Mouse (Mus musculus): ENCODE measurements around the gene Dao. TPM values are rescaled to one million over a fixed set of nuclear protein-coding genes. Genes with fewer than 3 reads are reported as not detected.

Dao gene
- polyA plus RNA-seq, 2 experiments, result 0.05 TPM; not detected in 1

DNA sequence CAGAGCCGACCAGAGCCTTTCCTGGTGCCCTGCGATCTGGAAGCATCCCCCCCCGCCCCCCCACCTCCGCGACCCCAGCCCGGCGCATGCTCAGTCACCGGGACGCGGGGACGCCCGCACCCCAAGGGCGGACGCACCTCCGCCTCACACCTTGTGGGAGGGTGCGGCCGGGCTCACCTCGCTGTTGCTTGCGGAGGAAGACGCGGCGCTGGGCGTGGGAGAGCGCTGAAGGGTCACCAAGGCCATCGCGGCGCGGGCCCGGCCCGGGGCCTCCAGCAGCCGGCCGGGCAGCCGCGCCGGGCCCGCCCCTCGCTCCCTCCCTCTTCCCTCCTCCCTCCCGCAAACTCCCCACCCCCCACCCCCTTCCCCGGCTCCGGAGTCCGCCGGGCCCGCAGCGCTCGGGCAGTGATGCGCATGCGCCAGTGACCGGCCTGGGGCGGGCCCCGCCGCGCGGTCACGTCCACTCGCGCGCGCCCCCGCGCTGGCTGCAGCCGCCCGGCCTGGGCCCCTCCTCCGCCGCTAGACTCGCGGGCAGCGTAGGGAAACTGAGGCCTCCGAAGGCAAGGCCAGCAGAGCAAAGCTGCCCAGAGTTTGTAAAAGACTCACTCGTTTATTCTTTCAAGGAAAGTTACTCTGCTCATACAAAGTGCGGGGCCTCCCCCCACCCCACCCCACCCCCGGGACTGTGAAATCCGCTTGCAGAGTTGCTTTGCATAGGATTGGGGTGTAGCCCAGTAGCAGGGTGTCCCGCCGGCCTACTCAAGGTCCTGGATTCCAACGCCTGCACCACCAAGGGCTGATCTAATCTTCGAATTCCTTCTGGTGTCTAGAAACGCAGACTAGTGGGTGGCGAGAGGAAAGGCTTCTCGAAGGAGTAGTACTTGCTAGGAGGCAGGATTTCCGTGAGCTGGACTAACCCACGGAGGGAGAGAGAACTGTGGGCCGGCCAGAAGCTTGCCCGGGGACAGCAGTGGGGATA, 9.7 kb upstream of the Dao start, which contains the start of gene Ssh1:
Gene Ssh1 (minus strand): TSS at position 408 of the 979 bp plus-strand sequence.
- ATAC-seq (ENCODE audit: low FRiP score, low read depth), result peak; percentile 91

DNA sequence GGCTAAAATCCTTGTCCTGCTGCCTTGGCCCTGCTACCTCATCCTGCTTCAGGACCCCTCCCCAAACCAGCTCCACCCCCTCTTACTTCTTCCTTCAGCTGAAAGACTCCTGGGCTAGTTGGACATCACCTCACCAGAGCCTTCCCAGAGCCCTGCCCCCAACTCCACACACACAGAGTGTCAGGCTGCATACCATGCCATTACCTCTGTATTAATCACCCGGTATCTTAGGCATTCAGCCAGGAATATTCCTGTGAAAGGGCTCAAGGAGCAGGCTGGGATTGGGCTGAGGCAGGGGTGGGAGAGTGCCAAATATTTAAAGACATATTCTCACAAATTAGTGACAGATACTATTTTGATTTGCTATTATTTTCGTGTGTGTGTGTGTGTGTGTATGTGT, 7.0 kb upstream of the Dao start:
- Histone ChIP-seq H3K4me1 (ENCODE audit: control insufficient read depth, insufficient read depth, low read length) (peaks cover 11% of the 10 kb centered on the region), H3K36me3 (ENCODE audit: control insufficient read depth, insufficient read depth, low read length) (peaks cover 1% of the 10 kb centered on the region; the same call in 1 of the 2 replicates), H3K9ac (ENCODE audit: low read depth, low read length, severe bottlenecking) (no peak overlapping the region), H3K27ac (replicated peaks; ENCODE audit: low read depth, low read length) (no peak overlapping the region), H3K4me3 (replicated peaks; ENCODE audit: low read length) (no peak overlapping the region), H3K4me2 (replicated peaks; ENCODE audit: low read depth, low read length, severe bottlenecking) (no peak overlapping the region), H3K9me3 (ENCODE audit: control insufficient read depth, low read length) (no peaks in the 10 kb centered on the region), H3K27me3 (ENCODE audit: control insufficient read depth, insufficient read depth, low read length) (no peaks in the 10 kb centered on the region)
- TF ChIP-seq POLR2A (IDR thresholded peaks at IDR 0.05; ENCODE audit: borderline replicate concordance, extremely low read depth, insufficient read depth, insufficient read length), result no peak
- no peak for ATAC-seq (ENCODE audit: low FRiP score, low read depth)
- 40% methylated on average over 2 of the region's 2 CpGs for WGBS
- DNase-seq (ENCODE audit: low spot score), result no peak

More for the DNA sequence above, 9.7 kb upstream of the Dao start, which contains the start of gene Ssh1:
- Histone ChIP-seq H3K36me3 (ENCODE audit: control insufficient read depth, insufficient read depth, low read length) (peaks cover 11% of the 10 kb centered on the region), H3K9ac (ENCODE audit: low read depth, low read length, severe bottlenecking) (peak within 1 kb of the TSS; percentile 68), H3K4me2 (replicated peaks; ENCODE audit: low read depth, low read length, severe bottlenecking) (peak within 1 kb of the TSS; percentile 87), H3K4me3 (replicated peaks; ENCODE audit: low read length) (peak within 1 kb of the TSS; percentile 69), H3K27ac (replicated peaks; ENCODE audit: low read depth, low read length) (peak within 1 kb of the TSS; percentile 84), H3K9me3 (ENCODE audit: control insufficient read depth, low read length) (no peaks in the 10 kb centered on the region), H3K4me1 (ENCODE audit: control insufficient read depth, insufficient read depth, low read length) (peaks cover 12% of the 10 kb centered on the region), H3K27me3 (ENCODE audit: control insufficient read depth, insufficient read depth, low read length) (no peaks in the 10 kb centered on the region)
- 3% methylated on average over 46 of the region's 83 CpGs for WGBS
- peak; percentile 87 for DNase-seq (ENCODE audit: low spot score)
- peak; percentile 74; the same call in 1 of the 2 replicates for TF ChIP-seq POLR2A (IDR thresholded peaks at IDR 0.05; ENCODE audit: borderline replicate concordance, extremely low read depth, insufficient read depth, insufficient read length)

DNA sequence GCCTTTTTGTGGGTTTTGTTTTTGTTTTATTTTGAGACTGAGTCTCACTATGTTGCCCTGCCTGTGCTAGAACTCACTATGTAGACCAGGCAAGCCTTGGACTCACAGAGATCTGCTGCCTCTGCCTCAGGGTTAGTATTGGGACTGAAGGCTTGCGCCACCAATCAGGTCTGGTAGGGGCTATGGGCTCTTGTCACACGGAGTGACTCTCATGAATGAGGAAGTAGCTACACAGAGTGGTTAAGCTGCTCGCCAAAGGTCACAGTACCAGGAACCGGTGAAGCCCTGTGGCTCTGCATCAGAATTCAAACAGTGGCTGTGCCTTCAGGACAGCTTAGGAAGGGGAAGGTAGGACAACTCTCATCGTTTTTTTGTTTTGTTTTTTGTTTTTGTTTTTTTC, 4.1 kb upstream of the Dao start:
- no peak overlapping the region for H3K4me2 ChIP-seq (replicated peaks; ENCODE audit: low read depth, low read length, severe bottlenecking)
- H3K27ac ChIP-seq (replicated peaks; ENCODE audit: low read depth, low read length), result no peak overlapping the region
- H3K27me3 ChIP-seq (ENCODE audit: control insufficient read depth, insufficient read depth, low read length), result no peaks in the 10 kb centered on the region
- H3K9me3 ChIP-seq (ENCODE audit: control insufficient read depth, low read length), result no peaks in the 10 kb centered on the region
- no peak overlapping the region for H3K9ac ChIP-seq (ENCODE audit: low read depth, low read length, severe bottlenecking)
- WGBS, result 67% methylated on average over 5 of the region's 5 CpGs
- H3K4me1 ChIP-seq (ENCODE audit: control insufficient read depth, insufficient read depth, low read length), result no peaks in the 10 kb centered on the region
- DNase-seq (ENCODE audit: low spot score) (no peak), ATAC-seq (ENCODE audit: low FRiP score, low read depth) (no peak)
- H3K36me3 ChIP-seq (ENCODE audit: control insufficient read depth, insufficient read depth, low read length), result no peaks in the 10 kb centered on the region
- H3K4me3 ChIP-seq (replicated peaks; ENCODE audit: low read length), result no peak overlapping the region
- no peak for TF ChIP-seq POLR2A (IDR thresholded peaks at IDR 0.05; ENCODE audit: borderline replicate concordance, extremely low read depth, insufficient read depth, insufficient read length)

DNA sequence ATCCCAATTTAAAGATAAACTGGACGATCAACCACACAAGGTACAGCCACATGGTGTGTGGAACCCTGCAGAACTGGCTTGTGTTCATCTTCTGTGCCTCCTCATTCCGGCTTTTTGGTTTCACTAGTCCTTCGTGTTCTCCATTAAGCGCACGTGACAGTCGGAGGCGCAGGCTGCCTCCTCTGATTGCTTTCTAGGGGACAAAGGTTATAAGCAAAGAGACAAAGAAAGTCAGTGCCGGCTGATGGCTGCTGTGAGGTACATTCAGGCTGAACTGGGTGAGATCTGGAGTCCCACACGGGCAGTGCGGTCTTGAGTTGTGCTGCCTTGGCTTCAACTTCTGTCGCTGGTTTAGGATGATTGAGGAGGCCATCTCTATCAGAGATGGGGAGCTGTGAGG, 1.1 kb downstream of the Dao start:
- ATAC-seq (ENCODE audit: low FRiP score, low read depth), result no peak
- no peaks in the 10 kb centered on the region for H3K9me3 ChIP-seq (ENCODE audit: control insufficient read depth, low read length)
- 75% methylated on average over 11 of the region's 11 CpGs for WGBS
- no peak for DNase-seq (ENCODE audit: low spot score)
- no peak overlapping the region for H3K4me3 ChIP-seq (replicated peaks; ENCODE audit: low read length)
- no peaks in the 10 kb centered on the region for H3K36me3 ChIP-seq (ENCODE audit: control insufficient read depth, insufficient read depth, low read length)
- H3K4me1 ChIP-seq (ENCODE audit: control insufficient read depth, insufficient read depth, low read length), result no peaks in the 10 kb centered on the region
- H3K27ac ChIP-seq (replicated peaks; ENCODE audit: low read depth, low read length), result no peak overlapping the region
- H3K27me3 ChIP-seq (ENCODE audit: control insufficient read depth, insufficient read depth, low read length), result no peaks in the 10 kb centered on the region
- no peak for TF ChIP-seq POLR2A (IDR thresholded peaks at IDR 0.05; ENCODE audit: borderline replicate concordance, extremely low read depth, insufficient read depth, insufficient read length)
- H3K9ac ChIP-seq (ENCODE audit: low read depth, low read length, severe bottlenecking), result no peak overlapping the region
- H3K4me2 ChIP-seq (replicated peaks; ENCODE audit: low read depth, low read length, severe bottlenecking), result no peak overlapping the region

DNA sequence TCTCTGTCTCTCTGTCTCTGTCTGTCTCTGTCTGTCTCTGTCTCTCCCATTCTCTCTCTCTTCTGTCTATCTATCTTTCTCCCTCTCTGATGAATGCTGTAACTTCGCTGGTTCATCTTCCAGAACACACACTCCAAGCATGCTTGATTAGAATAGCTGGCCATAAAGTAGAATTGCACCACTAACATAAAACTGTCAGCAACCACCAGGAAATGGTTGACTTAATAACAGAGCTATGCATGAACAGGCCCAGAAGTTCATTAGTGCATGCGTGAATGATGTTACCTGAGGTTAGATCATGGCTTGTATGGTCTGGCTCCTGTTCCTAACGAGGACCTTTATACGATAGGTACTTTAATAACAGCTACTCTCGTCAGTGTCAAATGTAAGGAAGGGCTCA, 1.6 kb downstream of the Dao start:
- no peak for TF ChIP-seq POLR2A (IDR thresholded peaks at IDR 0.05; ENCODE audit: borderline replicate concordance, extremely low read depth, insufficient read depth, insufficient read length)
- Histone ChIP-seq H3K9ac (ENCODE audit: low read depth, low read length, severe bottlenecking) (no peak overlapping the region), H3K36me3 (ENCODE audit: control insufficient read depth, insufficient read depth, low read length) (no peaks in the 10 kb centered on the region), H3K27ac (replicated peaks; ENCODE audit: low read depth, low read length) (no peak overlapping the region), H3K4me3 (replicated peaks; ENCODE audit: low read length) (no peak overlapping the region), H3K9me3 (ENCODE audit: control insufficient read depth, low read length) (no peaks in the 10 kb centered on the region), H3K27me3 (ENCODE audit: control insufficient read depth, insufficient read depth, low read length) (no peaks in the 10 kb centered on the region), H3K4me2 (replicated peaks; ENCODE audit: low read depth, low read length, severe bottlenecking) (no peak overlapping the region), H3K4me1 (ENCODE audit: control insufficient read depth, insufficient read depth, low read length) (no peaks in the 10 kb centered on the region)
- ATAC-seq (ENCODE audit: low FRiP score, low read depth) (no peak), DNase-seq (ENCODE audit: low spot score) (no peak)
- 14% methylated on average over 5 of the region's 5 CpGs for WGBS
